Mouse (Mus musculus) lung, adult 2 months (tissue): Measurements from ENCODE around the gene Rps3a1. TPM values are rescaled to one million over a fixed set of nuclear protein-coding genes. Genes with fewer than 3 reads are reported as not detected.
A peak's percentile ranks its signal among the peaks of the same experiment; 100 is the strongest.

Experiments
- DNase-seq: peaks from one replicate; pipeline ENCODE4 v3.0.0; 2022
- H3K4me1 ChIP-seq: fragments of 200-500 bp; 2 replicates; pipeline ENCODE4 v1.6.1; 2011; ENCODE audit warnings: low read length; ENCODE audit not compliant: control insufficient read depth, insufficient read depth
- H3K4me3 ChIP-seq: fragments of 200-500 bp; replicated peaks from 2 replicates; pipeline ENCODE3; 2011; ENCODE audit warnings: low read depth, mild to moderate bottlenecking, control low read depth, low read length; ENCODE audit errors: extremely low read depth
- CTCF ChIP-seq: fragments of 200-500 bp; IDR thresholded peaks from 2 replicates; pipeline ENCODE4 v1.5.1; 2011; ENCODE audit warnings: mild to moderate bottlenecking, low read length, control low read depth; ENCODE audit not compliant: insufficient read depth
- POLR2A ChIP-seq: fragments of 200-500 bp; IDR thresholded peaks from 2 replicates; pipeline ENCODE4 v1.6.1; 2011; ENCODE audit warnings: low read depth, mild to moderate bottlenecking, control low read depth, low read length, borderline replicate concordance; ENCODE audit errors: extremely low read depth
- WGBS: fragments of 180-500 bp; shearing (Covaris S2); methylation state at CpG from one replicate; pipeline ENCODE4 v1.1.7; 2018; 5-methylcytosine and 5-hydroxymethylcytosine counted together
- polyA plus RNA-seq: library from polyadenylated mRNA; depleted of rRNA; stranded (reverse); fragments of >200 nt; gene quantifications from 2 replicates; pipeline ENCODE4 v1.2.3, GENCODE M21; 2012

Rps3a1 gene
- polyA plus RNA-seq, 1 experiment, result 225 TPM

DNA sequence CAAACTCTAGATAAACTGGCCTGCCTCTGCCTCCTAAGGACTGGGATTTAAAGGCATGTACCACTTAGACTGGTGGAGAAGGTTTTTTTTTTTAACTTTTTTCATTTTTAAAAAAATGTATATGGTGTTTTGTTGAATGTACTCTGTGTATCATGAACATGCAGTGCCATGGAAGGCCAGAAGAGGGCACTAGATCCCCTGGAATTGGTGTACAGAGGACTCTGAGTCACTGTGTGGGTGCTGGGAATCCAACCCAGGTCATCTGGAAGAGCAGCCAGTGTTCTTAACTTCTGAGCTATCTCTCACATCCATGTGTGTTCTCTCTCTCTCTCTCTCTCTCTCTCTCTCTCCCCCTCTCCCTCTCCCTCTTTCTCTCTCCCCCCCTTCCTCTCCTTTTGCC, 20.3 kb downstream of the Rps3a1 start:
- no peaks in the 10 kb centered on the region for H3K4me1 ChIP-seq
- H3K4me3 ChIP-seq, result no peak overlapping the region
- 0 out of 2 replicates have a peak, but pooled peaks have one; percentile 10 for TF ChIP-seq CTCF
- no peak for TF ChIP-seq POLR2A
- DNase-seq, result no peak

DNA sequence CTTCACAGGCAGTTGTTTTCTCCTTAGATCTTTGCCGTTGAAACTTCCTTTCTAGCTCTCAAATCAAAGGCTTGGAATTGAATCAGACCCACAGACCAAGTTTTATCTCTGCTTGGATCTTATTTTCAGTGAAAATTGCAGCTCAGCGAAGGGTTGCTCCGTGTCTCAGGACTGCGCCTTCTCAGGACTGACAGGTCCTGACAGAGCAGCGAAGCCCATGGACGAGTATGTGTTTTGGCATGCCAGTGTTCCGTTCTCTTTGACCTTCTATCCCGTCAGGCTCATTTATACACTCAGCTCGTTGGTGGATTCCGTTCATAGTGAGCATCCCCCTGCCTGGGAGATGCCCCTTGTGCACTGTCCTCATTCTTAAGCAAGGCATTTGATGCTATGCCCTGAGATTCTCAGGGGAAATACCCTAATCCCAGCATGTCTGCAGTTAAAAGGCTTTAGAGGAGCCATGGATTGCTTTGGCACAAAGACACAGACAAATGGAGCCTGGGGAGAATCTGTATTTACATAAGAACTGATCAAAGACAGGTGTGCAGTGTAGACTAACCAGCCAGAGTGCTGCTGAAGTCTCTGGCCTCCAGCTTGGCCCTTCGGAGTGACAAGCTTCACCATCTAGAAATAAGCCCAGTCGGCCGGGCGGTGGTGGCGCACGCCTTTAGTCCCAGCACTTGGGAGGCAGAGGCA, 23.1 kb downstream of the Rps3a1 start:
- no peak for TF ChIP-seq POLR2A
- no peak for TF ChIP-seq CTCF
- WGBS, result 81% methylated on average over 16 of the region's 16 CpGs
- DNase-seq, result no peak
- H3K4me1 ChIP-seq, result no peaks in the 10 kb centered on the region; the same call in 1 of the 2 replicates
- H3K4me3 ChIP-seq, result no peak overlapping the region

DNA sequence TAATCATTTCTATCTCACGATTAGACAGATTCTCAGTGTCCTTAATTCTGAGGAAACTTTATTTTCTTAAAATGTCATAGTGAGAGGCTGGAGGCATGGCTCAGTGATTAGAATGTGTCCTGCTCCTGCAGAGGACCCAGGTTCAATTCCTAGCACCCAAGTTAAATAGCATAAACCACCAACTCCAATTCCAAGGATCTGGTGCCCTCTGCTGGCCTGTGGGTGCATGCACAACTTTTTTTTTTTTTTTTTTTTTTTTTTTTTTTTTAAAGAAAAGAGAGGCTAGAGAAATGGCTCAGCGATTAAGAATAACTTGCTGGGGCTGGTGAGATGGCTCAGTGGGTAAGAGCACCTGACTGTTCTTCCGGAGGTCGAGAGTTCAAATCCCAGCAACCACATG, 25.6 kb downstream of the Rps3a1 start:
- no peak overlapping the region for H3K4me3 ChIP-seq
- TF ChIP-seq POLR2A (no peak), CTCF (peak; percentile 29; the same call in 1 of the 2 replicates)
- WGBS, result 90% methylated on average over 4 of the region's 4 CpGs
- H3K4me1 ChIP-seq, result no peaks in the 10 kb centered on the region; the same call in 1 of the 2 replicates
- DNase-seq, result no peak

DNA sequence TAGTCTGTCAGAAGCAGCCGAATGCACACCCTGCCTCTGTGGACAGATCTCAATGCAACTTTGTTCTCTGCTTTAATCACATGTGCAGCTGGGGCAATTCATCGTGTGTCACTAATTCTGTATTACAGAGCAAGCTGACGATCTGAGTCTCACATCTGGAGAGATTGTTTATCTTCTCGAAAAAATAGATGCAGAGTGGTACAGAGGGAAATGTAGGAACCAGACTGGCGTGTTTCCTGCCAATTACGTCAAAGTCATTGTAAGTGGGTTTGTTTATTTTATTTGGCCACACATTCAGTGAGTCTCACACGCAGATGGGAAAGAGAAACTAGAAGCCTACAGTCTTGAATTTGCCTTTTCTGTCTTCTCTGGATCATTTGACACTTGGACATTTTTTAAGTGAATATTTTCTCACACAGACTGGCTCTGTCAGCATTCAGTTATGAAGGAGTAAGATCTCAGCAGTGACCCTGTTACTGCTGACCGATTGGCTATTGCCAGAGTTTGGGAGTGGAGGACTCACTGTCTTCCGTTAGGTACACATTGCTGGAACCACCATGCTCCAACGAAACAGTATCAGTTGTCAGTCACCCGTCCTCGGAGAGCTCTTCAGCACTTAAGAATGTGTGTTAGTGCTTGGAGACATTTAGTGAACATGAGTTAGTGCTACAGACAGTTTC, 27.7 kb downstream of the Rps3a1 start:
- peak; percentile 12 for DNase-seq
- WGBS, result 25% methylated on average over 12 of the region's 12 CpGs
- Histone ChIP-seq H3K4me1 (peaks cover 3% of the 10 kb centered on the region; the same call in 1 of the 2 replicates), H3K4me3 (peak overlapping the region; percentile 12)
- TF ChIP-seq POLR2A, result no peak
- no peak for TF ChIP-seq CTCF

DNA sequence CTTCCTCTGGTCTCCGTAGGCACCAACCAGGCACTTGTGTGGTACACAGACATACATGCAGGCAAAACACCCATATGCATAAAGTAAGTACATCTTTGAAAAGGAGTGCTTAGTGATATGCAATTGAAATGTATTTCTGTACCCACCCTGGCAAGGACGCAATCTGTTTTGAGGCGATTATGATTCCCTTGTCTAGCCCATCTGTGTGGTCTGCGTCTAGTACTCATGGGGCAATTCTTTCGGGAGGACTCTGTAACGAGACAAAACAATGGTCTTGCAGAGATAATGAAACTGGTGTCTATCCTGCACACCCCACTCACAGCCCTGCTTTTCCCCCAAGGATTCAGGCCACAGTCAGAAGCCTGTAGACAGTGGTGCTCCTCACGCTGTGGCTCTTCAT, 29.7 kb downstream of the Rps3a1 start:
- DNase-seq, result no peak
- 80% methylated on average over 7 of the region's 7 CpGs for WGBS

DNA sequence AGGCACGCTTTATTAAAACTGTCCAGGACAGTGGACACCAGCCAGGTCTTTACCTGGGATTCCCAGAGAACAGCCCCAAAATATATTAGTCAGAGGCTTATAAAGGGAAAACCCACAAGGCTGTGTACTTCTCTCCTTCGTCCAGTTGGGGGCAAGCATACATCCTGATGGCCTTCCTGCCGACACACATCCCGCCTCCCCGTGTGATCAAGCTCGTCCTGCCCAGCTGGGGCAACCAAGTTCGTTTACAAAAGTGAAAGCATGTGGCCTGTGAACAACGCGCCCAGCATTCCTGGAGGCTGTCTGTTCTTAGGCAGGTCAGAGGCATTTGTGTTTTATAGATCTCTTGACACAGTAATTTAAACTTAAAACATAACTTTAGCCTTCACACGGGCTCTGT, 32.4 kb downstream of the Rps3a1 start:
- no peak for TF ChIP-seq POLR2A
- peak; percentile 60 for TF ChIP-seq CTCF
- Histone ChIP-seq H3K4me1 (peaks cover 3% of the 10 kb centered on the region; the same call in 1 of the 2 replicates), H3K4me3 (no peak overlapping the region)
- WGBS, result 12% methylated on average over 10 of the region's 10 CpGs
- no peak for DNase-seq

More for the DNA sequence above, 29.7 kb downstream of the Rps3a1 start:
- TF ChIP-seq POLR2A, result no peak
- no peak for TF ChIP-seq CTCF
- H3K4me1 ChIP-seq, result peaks cover 3% of the 10 kb centered on the region; the same call in 1 of the 2 replicates
- H3K4me3 ChIP-seq, result no peak overlapping the region

DNA sequence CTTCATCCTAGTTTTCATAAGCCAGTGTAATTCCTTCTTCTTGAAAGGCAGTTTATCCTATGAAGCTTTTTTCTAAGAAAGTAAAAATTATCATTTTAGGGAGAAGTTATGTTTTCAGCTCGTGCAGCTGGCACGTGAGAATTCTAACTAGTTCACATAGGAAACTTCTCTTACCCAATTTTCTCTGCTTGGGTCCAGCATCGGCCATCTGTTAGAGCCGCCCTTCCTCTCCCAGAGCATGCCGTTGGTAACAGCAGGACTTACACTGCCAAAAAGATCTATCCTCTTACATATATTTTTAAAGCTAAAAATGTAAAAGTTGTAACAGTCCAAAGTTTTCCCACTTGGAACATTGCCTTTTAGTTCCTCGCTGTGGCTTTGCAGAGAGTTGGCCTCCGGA, 33.4 kb downstream of the Rps3a1 start:
- 78% methylated on average over 7 of the region's 7 CpGs for WGBS

DNA sequence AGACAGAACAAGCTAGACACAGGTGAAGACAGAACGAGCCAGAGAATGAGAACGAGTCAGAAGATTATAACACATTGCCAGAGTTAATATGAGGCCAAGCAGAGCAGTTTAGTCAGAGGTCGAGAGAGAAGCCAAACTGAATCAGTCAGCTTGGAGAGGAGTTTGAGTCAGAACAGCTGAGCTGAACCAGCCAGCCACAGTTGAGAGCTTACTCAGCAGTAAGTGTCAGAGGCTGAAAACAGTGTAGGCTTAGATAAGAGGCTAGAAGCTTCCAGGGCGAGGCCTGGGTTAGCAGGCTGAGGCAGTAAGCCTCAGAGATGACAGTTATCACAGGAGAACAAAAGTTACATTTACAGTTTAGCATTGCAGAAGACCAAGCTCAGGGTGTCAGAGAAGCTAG, 33.9 kb downstream of the Rps3a1 start:
- H3K4me1 ChIP-seq, result 0 out of 2 replicates have a peak, but pooled peaks cover 3% of the 10 kb centered on the region
- TF ChIP-seq POLR2A, result no peak
- no peak for TF ChIP-seq CTCF
- DNase-seq, result no peak
- WGBS, result 79% methylated on average over 4 of the region's 4 CpGs
- H3K4me3 ChIP-seq, result no peak overlapping the region

More for the DNA sequence above, 33.4 kb downstream of the Rps3a1 start:
- DNase-seq, result no peak
- 0 out of 2 replicates have a peak, but pooled peaks cover 3% of the 10 kb centered on the region for H3K4me1 ChIP-seq
- H3K4me3 ChIP-seq, result no peak overlapping the region
- TF ChIP-seq CTCF, result no peak
- no peak for TF ChIP-seq POLR2A

DNA sequence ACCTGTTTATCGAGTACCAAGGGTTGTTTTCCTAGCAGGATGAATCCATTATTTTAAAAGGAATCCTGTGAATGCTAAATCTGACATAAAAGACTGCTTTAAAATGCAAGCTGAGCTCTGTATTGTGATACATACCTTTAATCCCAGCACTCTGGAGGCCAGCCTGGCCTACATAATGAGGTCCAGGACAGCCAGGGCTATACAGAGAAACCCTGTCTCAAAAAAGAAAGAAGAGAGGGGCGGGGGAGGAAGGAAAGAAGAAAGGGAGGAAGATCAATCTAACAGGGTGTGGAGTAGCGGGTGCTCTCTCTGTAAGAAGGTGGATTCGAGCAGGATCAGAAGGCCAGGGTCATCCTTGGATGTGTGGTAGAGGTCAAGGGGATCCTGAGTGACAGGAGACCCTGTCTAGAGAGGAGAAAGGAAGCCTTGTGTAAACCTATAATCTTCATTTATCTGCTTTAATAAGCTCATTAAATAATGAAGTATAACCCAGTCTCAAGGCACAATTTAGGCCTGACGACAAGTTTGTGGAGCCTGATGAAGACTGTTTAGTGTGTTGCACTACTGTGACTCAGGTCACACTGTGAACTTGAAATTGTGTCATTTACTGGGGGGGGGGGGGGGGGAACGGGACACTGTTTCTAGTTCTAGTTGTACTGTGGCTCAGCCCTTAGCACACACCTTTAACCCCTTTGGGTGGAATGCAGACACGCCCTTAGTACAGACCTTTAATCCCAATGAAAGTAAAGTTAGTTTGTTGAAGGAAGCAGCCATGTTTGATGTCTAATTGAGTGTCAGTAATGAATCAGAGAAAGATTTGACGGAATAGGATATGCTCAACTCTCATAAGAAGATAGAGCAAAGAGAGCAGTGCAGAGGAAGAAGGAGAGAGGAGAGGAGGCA, 34.6 kb downstream of the Rps3a1 start:
- H3K4me3 ChIP-seq, result no peak overlapping the region
- TF ChIP-seq POLR2A (no peak), CTCF (no peak)
- DNase-seq, result no peak
- H3K4me1 ChIP-seq, result 0 out of 2 replicates have a peak, but pooled peaks cover 3% of the 10 kb centered on the region
- 78% methylated on average over 8 of the region's 8 CpGs for WGBS
